Mouse (Mus musculus) kidney, adult 11 months (tissue): ENCODE measurements at regions not wholly inside any gene's neighbourhood (a gene's known extent, or its start where the extent isn't known, plus 50 kb on each side); places are given as distances from the start of the nearest gene placed in this dataset.
"Not testable (repeated sequence)": the region's sequence is repeated elsewhere in the genome, so short reads cannot be mapped to it uniquely, and the experiment has no call there.

ENCODE experiments used
- DNase-seq: peaks from one replicate; pipeline ENCODE4 v3.0.0; 2022

DNA sequence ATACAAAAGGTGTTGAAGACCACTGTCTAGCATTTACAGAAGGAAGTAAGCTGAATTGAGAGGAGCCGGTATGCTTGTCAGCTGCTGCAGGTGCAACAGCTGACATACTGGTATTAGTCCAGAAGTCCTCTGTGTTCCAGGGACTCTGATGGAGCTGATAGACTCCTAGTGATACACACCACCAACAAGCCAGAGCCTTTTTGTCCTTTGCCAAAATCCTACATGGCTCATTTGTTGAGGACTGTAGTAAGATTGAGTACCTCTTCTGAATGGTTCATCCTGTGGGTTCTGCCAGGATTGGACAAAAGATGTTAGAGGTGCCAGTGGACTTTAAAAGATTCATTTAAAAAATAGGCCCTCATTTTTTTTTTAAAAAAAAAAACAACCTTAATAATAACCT lies 129.4 kb upstream of the Tmem185a start:
- no peak for DNase-seq

DNA sequence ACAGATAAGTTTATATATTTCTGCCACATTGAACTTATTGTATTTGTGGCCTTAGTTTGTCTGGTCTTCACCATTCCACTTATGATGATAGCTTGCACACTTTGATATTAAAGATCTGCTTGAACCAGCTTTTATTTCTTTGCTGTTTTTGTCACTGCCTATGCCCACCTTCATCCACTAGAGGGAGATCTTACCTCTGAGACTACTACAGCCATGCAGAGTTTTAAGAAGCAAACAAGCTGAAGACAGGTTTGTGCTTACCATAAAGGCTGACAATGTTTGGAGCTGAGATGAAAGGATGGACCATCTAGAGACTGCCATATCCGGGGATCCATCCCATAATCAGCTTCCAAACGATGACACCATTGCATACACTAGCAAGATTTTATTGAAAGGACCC lies 105.4 kb upstream of the Tmem185a start:
- peak; percentile 10 for DNase-seq

DNA sequence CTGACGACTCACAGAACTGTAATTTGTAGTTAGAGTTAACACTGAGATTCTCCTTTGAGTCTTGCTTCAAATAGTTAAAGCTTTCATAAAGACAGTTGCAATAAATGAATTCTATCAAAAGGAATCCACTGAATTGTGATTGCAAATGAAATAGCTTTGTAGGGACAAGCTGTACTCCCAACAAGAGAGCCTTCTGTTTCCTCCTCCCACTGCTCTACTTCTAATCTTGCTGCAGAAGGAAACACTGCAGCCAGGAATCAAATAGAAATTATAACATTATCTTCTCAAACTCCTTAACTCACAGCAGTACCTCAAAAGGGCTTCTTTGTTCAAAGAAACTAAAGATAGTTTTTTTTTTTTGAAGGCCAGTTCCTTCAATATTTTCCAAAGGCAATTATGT lies 103.2 kb upstream of the Tmem185a start:
- DNase-seq: no peak

DNA sequence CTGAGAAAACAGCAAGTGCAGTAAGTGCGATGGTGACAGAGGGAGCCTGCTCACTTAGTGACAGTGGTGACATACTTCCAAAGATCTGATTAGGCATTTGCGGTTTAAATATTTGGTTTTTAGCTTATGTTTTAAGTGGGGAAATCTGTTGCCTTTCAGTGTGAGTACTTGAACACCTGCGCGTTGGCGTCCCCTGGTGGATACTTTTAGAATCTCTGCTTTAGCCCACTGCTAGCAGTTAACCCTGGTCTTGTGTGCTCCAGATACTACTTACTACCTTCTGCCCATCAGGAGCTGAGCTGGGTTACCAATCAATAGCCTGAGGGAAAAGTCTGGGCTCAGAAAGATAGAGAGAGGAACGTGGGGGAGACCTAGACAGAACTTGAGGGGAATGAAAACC lies 97.3 kb upstream of the Tmem185a start:
- not testable (repeated sequence) for DNase-seq

DNA sequence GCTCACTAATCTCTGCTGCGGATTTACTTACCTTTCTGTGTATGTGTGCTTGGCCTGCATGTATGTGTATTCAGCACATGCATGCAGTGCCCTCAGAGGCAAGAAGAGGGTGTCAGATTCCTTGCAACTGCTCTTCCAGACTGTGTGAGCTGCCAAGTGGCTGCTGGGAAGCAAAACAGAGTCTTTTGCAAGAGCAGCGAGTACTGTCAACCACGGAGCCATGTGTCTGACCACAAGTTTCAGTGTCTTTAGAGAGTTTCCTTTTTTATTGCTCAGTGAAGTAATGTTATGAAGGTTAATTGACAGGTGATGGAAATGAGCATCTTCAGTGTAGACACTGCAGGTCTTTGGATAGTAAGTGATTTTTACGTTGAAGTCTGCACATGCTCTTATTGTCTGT lies 93.6 kb upstream of the Tmem185a start:
- DNase-seq: not testable (repeated sequence)

DNA sequence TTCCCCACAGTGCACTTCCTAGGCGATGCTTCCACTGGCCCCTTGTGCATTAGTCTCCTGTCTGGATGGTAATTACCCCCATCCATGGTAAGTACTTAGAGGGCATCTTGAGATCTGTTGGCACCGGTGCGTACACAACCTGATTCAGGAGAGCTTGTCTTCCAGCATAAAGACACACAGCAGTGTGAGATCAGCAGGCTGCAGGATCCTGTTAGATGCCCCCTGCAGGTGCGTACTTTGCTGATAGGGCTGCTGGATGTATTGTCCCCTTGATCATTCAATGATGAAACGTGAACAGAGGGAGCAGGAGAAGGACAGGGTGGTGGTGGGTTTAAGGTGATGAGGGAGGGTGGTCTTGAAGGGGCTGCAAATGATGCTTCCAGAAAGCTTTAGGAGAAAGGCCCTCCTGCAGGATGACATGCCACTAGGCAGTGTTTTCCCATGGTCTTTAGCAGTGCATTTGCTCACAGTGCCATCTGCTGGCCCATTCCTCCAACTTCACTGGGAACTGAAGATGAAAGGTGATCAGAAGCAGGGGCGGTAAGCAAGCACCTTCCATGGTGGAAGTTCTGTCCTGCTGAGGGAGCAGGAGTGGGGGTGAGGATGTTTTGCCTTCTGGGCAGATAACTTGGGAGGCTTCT lies 92.5 kb upstream of the Tmem185a start:
- DNase-seq: not testable (repeated sequence)
